Mouse (Mus musculus): ENCODE measurements around the gene Nfatc4.
A peak's percentile ranks its signal among the peaks of the same experiment; 100 is the strongest.

DNA sequence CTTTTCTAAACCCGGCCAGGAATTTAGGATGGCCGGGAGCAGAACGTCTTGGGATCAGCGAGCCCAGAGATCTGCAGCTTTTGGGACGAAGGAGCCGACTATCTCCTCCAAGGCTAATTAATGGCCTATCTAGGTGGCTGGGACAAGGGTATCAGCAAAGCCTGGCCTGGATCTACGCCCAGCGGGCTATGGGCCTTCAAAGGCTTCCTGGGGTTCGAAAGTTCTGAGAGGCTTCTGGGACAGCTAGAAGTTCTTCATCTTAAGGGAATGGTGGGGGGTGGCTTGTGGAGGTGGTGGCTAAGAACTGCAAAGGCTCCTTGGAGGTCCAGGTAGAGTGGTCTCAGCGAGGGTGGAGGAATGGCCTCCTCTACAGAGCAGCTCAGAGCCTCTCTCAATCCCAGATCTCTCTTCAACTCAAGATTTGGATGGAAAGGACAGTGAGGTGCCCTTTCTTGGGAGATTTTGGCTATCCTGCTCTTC is 1.1 kb downstream of the Nfatc4 start:
- TF ChIP-seq CTCF (IDR thresholded peaks at IDR 0.05; ENCODE audit: insufficient read depth, low read depth, low read length) (0 out of 2 replicates have a peak, but pooled peaks have one; percentile 2), POLR2A (IDR thresholded peaks at IDR 0.05; ENCODE audit: insufficient read depth, low read depth, low read length) (no peak)

Data from olfactory bulb, adult 2 months (tissue).